Mouse (Mus musculus) kidney, postnatal 36 days (tissue): ENCODE measurements around the gene Dpm2.

Source experiments
- DNase-seq, 2 experiments: peaks; one replicate each; pipeline ENCODE4 v3.0.0; 2021 to 2022; ENCODE audit warnings: mixed read lengths in 2 of 2

The Dpm2 gene

DNA sequence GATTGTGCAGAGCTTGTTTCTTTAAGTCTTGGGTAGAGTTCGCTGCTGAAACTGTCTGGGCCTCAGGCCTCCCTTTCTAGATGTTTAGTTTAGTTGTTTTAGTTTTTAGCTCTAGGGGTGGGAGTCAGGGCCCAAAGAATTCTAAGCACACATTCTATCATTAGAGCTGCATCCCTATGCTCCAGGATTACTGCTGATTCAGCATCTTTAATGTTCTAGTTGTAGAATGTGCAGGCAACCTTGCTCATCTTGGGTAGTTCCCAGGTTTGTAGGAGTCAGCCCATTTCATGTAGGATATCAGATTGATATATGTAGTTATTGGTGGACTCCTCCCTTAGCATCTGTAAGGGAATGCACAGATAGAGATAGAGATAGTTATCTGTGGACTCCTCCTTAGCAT, 46.5 kb downstream of the Dpm2 start:
- no peak for DNase-seq

DNA sequence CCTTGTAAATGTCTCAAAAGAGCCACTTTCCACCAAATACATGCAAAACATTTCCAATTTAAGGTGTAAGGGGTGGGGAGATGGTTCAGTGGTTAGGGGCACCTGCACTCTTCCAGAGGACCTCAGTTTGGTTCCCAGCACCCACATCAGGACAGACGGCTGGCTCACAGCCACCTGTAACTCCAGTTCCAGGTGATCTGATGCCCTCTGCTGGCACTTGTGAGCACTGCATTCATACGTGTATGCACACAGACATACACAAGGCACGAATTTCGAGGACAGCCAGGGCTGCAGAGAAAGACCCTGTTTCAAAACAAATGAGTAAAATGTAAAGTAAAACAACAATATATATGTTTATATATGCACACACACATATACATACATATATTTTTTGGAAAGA, 46.9 kb downstream of the Dpm2 start:
- peak in 1 of 2 experiments; percentile 48 for DNase-seq

DNA sequence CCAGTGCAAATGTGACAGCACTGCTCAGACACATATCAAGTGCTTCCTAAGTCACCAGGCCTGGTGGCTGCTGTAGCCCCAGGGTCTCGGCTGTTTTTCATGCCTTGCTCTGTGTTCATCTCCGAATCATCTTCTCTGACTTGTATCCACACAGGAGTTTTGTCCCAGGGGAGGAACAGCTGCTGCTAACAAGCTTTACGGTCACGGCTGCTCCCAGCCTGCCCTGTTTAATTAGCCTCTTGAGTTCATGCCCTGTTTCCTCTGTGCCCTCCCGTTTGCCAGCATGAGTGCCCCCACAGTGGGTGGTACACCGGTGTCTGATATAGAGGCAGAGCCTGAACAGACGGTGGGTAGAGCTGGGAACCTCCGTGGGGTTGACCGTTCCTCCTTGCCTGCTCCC, 47.4 kb downstream of the Dpm2 start:
- no peak for DNase-seq

DNA sequence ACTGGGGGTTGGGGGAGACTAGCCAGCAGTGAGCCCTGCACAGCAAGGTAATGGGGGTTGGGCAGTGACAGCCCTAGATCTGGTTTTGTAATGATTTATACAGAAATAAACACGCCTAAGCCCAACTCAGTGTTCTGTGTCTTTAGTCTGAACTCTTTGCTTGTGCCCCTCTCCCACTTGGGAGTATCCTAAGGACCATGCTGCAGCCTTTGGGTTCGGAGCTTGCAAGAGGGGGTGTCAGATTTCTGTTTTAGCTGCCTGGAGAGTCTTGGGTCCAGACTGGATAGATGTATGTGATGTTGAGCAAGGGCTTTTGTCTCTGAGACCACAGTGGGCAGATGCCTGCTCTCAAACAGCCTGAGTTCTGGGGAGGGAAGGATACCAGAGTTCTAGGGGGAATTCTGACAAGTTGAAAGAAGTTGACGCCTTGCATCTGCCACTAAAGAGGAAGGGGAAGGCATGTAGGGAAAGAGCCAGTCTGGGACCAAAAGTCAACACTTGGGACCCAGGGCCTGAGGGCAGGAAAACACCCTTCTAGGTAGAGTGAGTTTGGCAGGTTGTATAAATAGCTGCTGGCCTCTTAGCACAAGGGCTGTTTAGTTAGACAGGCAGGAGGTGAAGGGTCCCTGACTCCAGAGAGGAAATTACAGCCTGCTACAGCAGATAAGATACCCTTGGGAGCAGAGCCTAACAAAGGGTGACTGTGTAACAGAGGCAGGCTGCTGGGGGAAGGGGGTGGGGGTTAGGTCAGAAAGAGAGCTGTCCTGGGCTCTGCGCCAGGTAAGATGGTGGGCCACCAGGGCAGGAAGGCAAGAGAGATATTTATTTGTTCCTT, 50.2 kb downstream of the Dpm2 start:
- DNase-seq: peak; percentile 83 to 84

DNA sequence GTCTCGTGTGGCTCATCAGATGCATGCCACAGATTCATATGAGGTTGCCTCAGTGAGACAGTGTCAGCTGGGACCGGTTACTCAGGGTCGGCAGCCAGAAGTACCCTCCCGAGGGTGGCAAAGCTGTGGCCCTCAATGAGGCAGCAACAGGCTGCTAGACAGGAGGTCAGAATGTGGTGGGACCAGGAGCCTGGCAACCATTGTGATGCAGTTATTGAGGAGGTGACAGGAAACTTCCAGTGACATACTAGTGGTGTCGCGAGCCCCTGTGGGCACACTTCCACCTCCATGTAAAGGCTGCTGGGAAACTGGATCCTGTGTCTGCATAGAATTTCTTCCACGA, 50.8 kb downstream of the Dpm2 start, which contains the start of gene Ak1:
Ak1 (plus strand) TSS at position 242 of the 343 bp plus-strand sequence.
- no peak for DNase-seq
